Mouse (Mus musculus) kidney, embryonic 16.5 days (tissue): Measurements from ENCODE around the gene Dgcr2. TPM values are rescaled to one million over a fixed set of nuclear protein-coding genes. Genes with fewer than 3 reads are reported as not detected.

ENCODE experiments used
- ATAC-seq: fragments of 200-750 bp; cut with Nextera tagmentation; 2 replicates; pipeline ENCODE4 v1.8.0; 2017; ENCODE audit warnings: moderate TSS enrichment; ENCODE audit not compliant: low FRiP score, low TSS enrichment
- H3K27ac ChIP-seq: fragments of 300-500 bp; sonication (generic); 2 replicates; pipeline ENCODE4 v1.5.1; 2014; ENCODE audit warnings: low read length
- H3K27me3 ChIP-seq: fragments of 300-500 bp; sonication (generic); 2 replicates; pipeline ENCODE4 v1.6.1; 2014; ENCODE audit warnings: low read length, control low read depth, mixed read lengths; ENCODE audit not compliant: insufficient read depth
- H3K36me3 ChIP-seq: fragments of 300-500 bp; sonication (generic); 2 replicates; pipeline ENCODE4 v1.6.1; 2014; ENCODE audit warnings: low read length, control low read depth, mixed read lengths; ENCODE audit not compliant: insufficient read depth
- H3K4me1 ChIP-seq: fragments of 300-500 bp; sonication (generic); 2 replicates; pipeline ENCODE4 v1.6.1; 2014; ENCODE audit warnings: low read length, control low read depth, mixed read lengths; ENCODE audit not compliant: insufficient read depth
- H3K4me2 ChIP-seq: fragments of 300-500 bp; sonication (generic); replicated peaks from 2 replicates; pipeline ENCODE4 v1.6.1; 2014; ENCODE audit warnings: low read depth, low read length
- H3K4me3 ChIP-seq: fragments of 300-500 bp; sonication (generic); 2 replicates; pipeline ENCODE4 v1.5.1; 2014; ENCODE audit warnings: mild to moderate bottlenecking, low read length
- H3K9ac ChIP-seq: fragments of 300-500 bp; sonication (generic); replicated peaks from 2 replicates; pipeline ENCODE4 v1.6.1; 2014; ENCODE audit warnings: low read length
- H3K9me3 ChIP-seq: fragments of 300-500 bp; sonication (generic); 2 replicates; pipeline ENCODE4 v1.6.1; 2016; ENCODE audit warnings: low read length, control low read depth
- WGBS: fragments of 180-500 bp; shearing (Covaris S2); extraction: QIAGEN DNeasy Blood & Tissue Kit; methylation state at CpG from one replicate; pipeline ENCODE4 v1.1.7; 2014; 5-methylcytosine and 5-hydroxymethylcytosine counted together
- polyA plus RNA-seq: library from polyadenylated mRNA; unstranded; fragments of >200 nt; fragmentation: Nextera tagmentation; extraction: Ambion mirVana; gene quantifications from 2 replicates; pipeline ENCODE4 v1.2.1, GENCODE M21; 2015

Gene Dgcr2
- polyA plus RNA-seq, 1 experiment from 2014 or later, result 107 TPM

- Histone ChIP-seq H3K4me1 (peaks cover 58% of the 10 kb centered on the region), H3K27ac (peak overlapping the region; percentile 95), H3K9ac (peak overlapping the region; percentile 89), H3K36me3 (0 out of 2 replicates have a peak, but pooled peaks cover 5% of the 10 kb centered on the region), H3K9me3 (no peaks in the 10 kb centered on the region), H3K4me3 (peak overlapping the region; percentile 65), H3K4me2 (peak overlapping the region; percentile 81), H3K27me3 (peaks cover 55% of the 10 kb centered on the region)
- WGBS, result 3% methylated on average over 38 of the region's 45 CpGs
- peak; percentile 84 for ATAC-seq
Observed at GRCm38 (mm10) chr16:17798321-17799180, 99.8 kb downstream of the Dgcr2 start.

- whole genome bisulfite sequencing, result 1% methylated on average over 29 of the region's 29 CpGs
- Histone ChIP-seq H3K9me3 (no peaks in the 10 kb centered on the region), H3K27ac (peak overlapping the region; percentile 95), H3K27me3 (peaks cover 48% of the 10 kb centered on the region), H3K4me3 (peak overlapping the region; percentile 65), H3K4me2 (peak overlapping the region; percentile 81), H3K9ac (peak overlapping the region; percentile 89), H3K36me3 (no peaks in the 10 kb centered on the region), H3K4me1 (peaks cover 51% of the 10 kb centered on the region)
- peak; percentile 12; the same call in 1 of the 2 replicates for ATAC-seq
Observed at GRCm38 (mm10) chr16:17797812-17798311, 100.5 kb downstream of the Dgcr2 start.

GRCm38 (mm10) chr16:17796971-17797811, 101.2 kb downstream of the Dgcr2 start, which contains the start of gene Scarf2:
Gene Scarf2, plus strand, starts transcription at chr16:17797282.
- H3K36me3 ChIP-seq, result peaks cover 6% of the 10 kb centered on the region; the same call in 1 of the 2 replicates
- peak within 1 kb of the TSS; percentile 65 for H3K4me3 ChIP-seq
- H3K27ac ChIP-seq, result peak within 1 kb of the TSS; percentile 95
- H3K4me2 ChIP-seq, result peak within 1 kb of the TSS; percentile 81
- under 1% methylated on average over 58 of the region's 81 CpGs for WGBS
- no peaks in the 10 kb centered on the region for H3K9me3 ChIP-seq
- ATAC-seq, result peak; percentile 72
- peaks cover 44% of the 10 kb centered on the region for H3K4me1 ChIP-seq
- H3K27me3 ChIP-seq, result peaks cover 41% of the 10 kb centered on the region
- H3K9ac ChIP-seq, result peak within 1 kb of the TSS; percentile 89

GRCm38 (mm10) chr16:17796519-17796918, 101.8 kb downstream of the Dgcr2 start:
- ATAC-seq, result no peak
- H3K27ac ChIP-seq, result peak overlapping the region; percentile 87
- no peaks in the 10 kb centered on the region for H3K9me3 ChIP-seq
- H3K4me3 ChIP-seq, result peak overlapping the region; percentile 65
- peaks cover 8% of the 10 kb centered on the region; the same call in 1 of the 2 replicates for H3K36me3 ChIP-seq
- H3K4me1 ChIP-seq, result peaks cover 40% of the 10 kb centered on the region
- peaks cover 34% of the 10 kb centered on the region for H3K27me3 ChIP-seq
- H3K4me2 ChIP-seq, result peak overlapping the region; percentile 81
- H3K9ac ChIP-seq, result peak overlapping the region; percentile 89

GRCm38 (mm10) chr16:17795643-17796042, 102.7 kb downstream of the Dgcr2 start:
- peaks cover 40% of the 10 kb centered on the region for H3K4me1 ChIP-seq
- H3K4me3 ChIP-seq, result no peak overlapping the region
- 88% methylated on average over 5 of the region's 5 CpGs for WGBS
- H3K9me3 ChIP-seq, result no peaks in the 10 kb centered on the region
- peaks cover 8% of the 10 kb centered on the region; the same call in 1 of the 2 replicates for H3K36me3 ChIP-seq
- no peak overlapping the region for H3K4me2 ChIP-seq
- no peak overlapping the region for H3K27ac ChIP-seq
- H3K27me3 ChIP-seq, result peaks cover 28% of the 10 kb centered on the region
- no peak overlapping the region for H3K9ac ChIP-seq
- no peak for ATAC-seq

GRCm38 (mm10) chr16:17794047-17794446, 104.3 kb downstream of the Dgcr2 start:
- 94% methylated on average over 4 of the region's 4 CpGs for WGBS
- no peak overlapping the region for H3K4me2 ChIP-seq

GRCm38 (mm10) chr16:17792728-17793127, 105.6 kb downstream of the Dgcr2 start:
- no peak overlapping the region for H3K9ac ChIP-seq
- H3K4me1 ChIP-seq, result peaks cover 16% of the 10 kb centered on the region
- no peak overlapping the region for H3K27ac ChIP-seq
- H3K9me3 ChIP-seq, result no peaks in the 10 kb centered on the region
- 77% methylated on average over 3 of the region's 3 CpGs for WGBS
- no peak overlapping the region for H3K4me3 ChIP-seq
- H3K27me3 ChIP-seq, result peaks cover 8% of the 10 kb centered on the region; the same call in 1 of the 2 replicates
- H3K4me2 ChIP-seq, result no peak overlapping the region
- peaks cover 16% of the 10 kb centered on the region; the same call in 1 of the 2 replicates for H3K36me3 ChIP-seq
- ATAC-seq, result no peak

More at GRCm38 (mm10) chr16:17794047-17794446, 104.3 kb downstream of the Dgcr2 start:
- H3K4me3 ChIP-seq, result no peak overlapping the region
- H3K9ac ChIP-seq, result no peak overlapping the region
- no peak overlapping the region for H3K27ac ChIP-seq
- peaks cover 29% of the 10 kb centered on the region for H3K4me1 ChIP-seq
- H3K36me3 ChIP-seq, result peaks cover 14% of the 10 kb centered on the region; the same call in 1 of the 2 replicates
- H3K9me3 ChIP-seq, result no peaks in the 10 kb centered on the region
- peaks cover 15% of the 10 kb centered on the region for H3K27me3 ChIP-seq
- no peak for ATAC-seq

Other genes starting within 250 kb of the Dgcr2 start
- gene Med15, start 165.7 kb downstream of the Dgcr2 start, polyA plus RNA-seq, result 44.1 and 56.1 TPM in 2 replicates
- 69.8 and 72.0 TPM in 2 replicates for gene Klhl22, start 138.9 kb downstream of the Dgcr2 start, polyA plus RNA-seq
- gene Scarf2, start 101.3 kb downstream of the Dgcr2 start, polyA plus RNA-seq, result 8.1 and 8.9 TPM in 2 replicates
- 0.09 TPM in 1 of 2 replicates, not detected in the other for gene B830017H08Rik, start 65.4 kb downstream of the Dgcr2 start, polyA plus RNA-seq
- 35.7 and 48.6 TPM in 2 replicates for gene Car15, start 60.2 kb downstream of the Dgcr2 start, polyA plus RNA-seq
- 2.6 TPM in 2 replicates for gene Gm20518, start 6.9 kb downstream of the Dgcr2 start, polyA plus RNA-seq
- 0.09 TPM in 1 of 2 replicates, not detected in the other for gene Tssk1, start 4.3 kb downstream of the Dgcr2 start, polyA plus RNA-seq
- gene Tssk2, start 75 bp upstream of the Dgcr2 start, polyA plus RNA-seq, result not detected in 2 replicates
- gene Ess2, start 12.8 kb upstream of the Dgcr2 start, polyA plus RNA-seq, result 40.7 and 44.8 TPM in 2 replicates
- gene Gsc2, start 16.5 kb upstream of the Dgcr2 start, polyA plus RNA-seq, result not detected in 2 replicates
- gene Slc25a1, start 29.7 kb upstream of the Dgcr2 start, polyA plus RNA-seq, result 102 and 107 TPM in 2 replicates
- not detected in 2 replicates for gene Vpreb2, start 81.9 kb upstream of the Dgcr2 start, polyA plus RNA-seq
- 103 and 104 TPM in 2 replicates for gene Dgcr6, start 154.3 kb upstream of the Dgcr2 start, polyA plus RNA-seq
- gene Prodh, start 191.6 kb upstream of the Dgcr2 start, polyA plus RNA-seq, result 22.3 and 23.0 TPM in 2 replicates
- gene Rtn4r, start 229.1 kb upstream of the Dgcr2 start, polyA plus RNA-seq, result 1.0 and 3.4 TPM in 2 replicates